Mouse (Mus musculus) forebrain, embryonic 16.5 days (tissue): ENCODE data around the gene Coa4. TPM values are rescaled to one million over a fixed set of nuclear protein-coding genes. Genes with fewer than 3 reads are reported as not detected.
A peak's percentile ranks its signal among the peaks of the same experiment; 100 is the strongest.

Source experiments
- ATAC-seq: fragments of 200-750 bp; cut with Nextera tagmentation; 2 replicates; pipeline ENCODE4 v1.8.0; 2017; ENCODE audit warnings: mild to moderate bottlenecking, moderate library complexity
- H3K27ac ChIP-seq: fragments of 300-500 bp; sonication (generic); 2 replicates; pipeline ENCODE4 v1.5.1; 2014; ENCODE audit warnings: low read length, control low read depth
- H3K27me3 ChIP-seq: fragments of 300-500 bp; sonication (generic); replicated peaks from 2 replicates; pipeline ENCODE4 v1.6.1; 2014; ENCODE audit warnings: low read length; ENCODE audit not compliant: control insufficient read depth, insufficient read depth
- H3K36me3 ChIP-seq: fragments of 300-500 bp; sonication (generic); 2 replicates; pipeline ENCODE4 v1.6.1; 2014; ENCODE audit not compliant: control insufficient read depth, insufficient read depth
- H3K4me1 ChIP-seq: fragments of 300-500 bp; sonication (generic); replicated peaks from 2 replicates; pipeline ENCODE4 v1.6.1; 2014; ENCODE audit warnings: low read length; ENCODE audit not compliant: control insufficient read depth, insufficient read depth
- H3K4me2 ChIP-seq: fragments of 300-500 bp; sonication (generic); 2 replicates; pipeline ENCODE4 v1.6.1; 2014; ENCODE audit warnings: mild to moderate bottlenecking, low read length, control low read depth
- H3K4me3 ChIP-seq: fragments of 300-500 bp; sonication (generic); replicated peaks from 2 replicates; pipeline ENCODE4 v1.5.1; 2014; ENCODE audit warnings: mild to moderate bottlenecking, low read length, control low read depth
- H3K9ac ChIP-seq: fragments of 300-500 bp; sonication (generic); replicated peaks from 2 replicates; pipeline ENCODE4 v1.6.1; 2014; ENCODE audit warnings: low read depth, low read length, control low read depth
- H3K9me3 ChIP-seq: fragments of 300-500 bp; sonication (generic); 2 replicates; pipeline ENCODE4 v1.6.1; 2016; ENCODE audit warnings: low read length; ENCODE audit not compliant: control insufficient read depth
- WGBS: fragments of 180-500 bp; shearing (Covaris S2); extraction: QIAGEN DNeasy Blood & Tissue Kit; methylation state at CpG from one replicate; pipeline ENCODE4 v1.1.7; 2014; 5-methylcytosine and 5-hydroxymethylcytosine counted together
- polyA plus RNA-seq: library from polyadenylated mRNA; unstranded; fragments of >200 nt; fragmentation: Nextera tagmentation; extraction: Ambion mirVana; gene quantifications from 2 replicates; pipeline ENCODE4 v1.2.1, GENCODE M21; 2015

Gene Coa4
- polyA plus RNA-seq, 1 experiment from 2014 or later = 12.3 TPM

DNA sequence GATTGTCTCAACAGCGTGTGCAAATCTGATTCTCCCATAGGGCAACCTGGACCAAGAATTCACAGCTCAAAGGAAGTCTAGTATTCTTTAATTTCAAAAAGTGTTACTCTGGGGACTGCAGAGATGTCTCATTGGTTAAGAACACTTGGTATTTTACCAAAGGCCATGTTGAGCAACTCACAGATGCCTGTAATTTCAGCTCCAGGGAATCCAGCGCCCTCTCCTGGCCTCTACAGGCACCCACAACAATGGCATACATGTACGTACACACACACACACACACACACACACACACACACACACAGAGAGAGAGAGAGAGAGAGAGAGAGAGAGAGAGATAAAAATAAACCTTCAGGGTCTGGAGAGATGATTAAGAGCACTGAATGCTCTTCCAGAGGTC, 14.6 kb upstream of the Coa4 start:
- Histone ChIP-seq H3K27ac (no peak overlapping the region), H3K4me2 (no peak overlapping the region), H3K4me1 (no peaks in the 10 kb centered on the region), H3K27me3 (no peaks in the 10 kb centered on the region), H3K9me3 (no peaks in the 10 kb centered on the region), H3K9ac (no peak overlapping the region), H3K36me3 (no peaks in the 10 kb centered on the region), H3K4me3 (no peak overlapping the region)
- WGBS = 77% methylated on average over 3 of the region's 3 CpGs
- no peak for ATAC-seq

GRCm38 (mm10) chr7:100524669-100525068, 12.2 kb upstream of the Coa4 start:
- Histone ChIP-seq H3K27me3 (no peaks in the 10 kb centered on the region), H3K9me3 (no peaks in the 10 kb centered on the region), H3K27ac (no peak overlapping the region), H3K9ac (no peak overlapping the region), H3K4me1 (no peaks in the 10 kb centered on the region), H3K4me2 (no peak overlapping the region), H3K36me3 (no peaks in the 10 kb centered on the region), H3K4me3 (no peak overlapping the region)
- WGBS = 81% methylated on average over 8 of the region's 8 CpGs
- ATAC-seq = no peak

- Histone ChIP-seq H3K9me3 (no peaks in the 10 kb centered on the region), H3K27ac (no peak overlapping the region), H3K4me2 (no peak overlapping the region), H3K4me3 (no peak overlapping the region), H3K9ac (no peak overlapping the region), H3K36me3 (no peaks in the 10 kb centered on the region), H3K27me3 (no peaks in the 10 kb centered on the region), H3K4me1 (no peaks in the 10 kb centered on the region)
- WGBS = 93% methylated on average over 5 of the region's 5 CpGs
- no peak for ATAC-seq
Observed at GRCm38 (mm10) chr7:100530766-100531165, 6.1 kb upstream of the Coa4 start.

DNA sequence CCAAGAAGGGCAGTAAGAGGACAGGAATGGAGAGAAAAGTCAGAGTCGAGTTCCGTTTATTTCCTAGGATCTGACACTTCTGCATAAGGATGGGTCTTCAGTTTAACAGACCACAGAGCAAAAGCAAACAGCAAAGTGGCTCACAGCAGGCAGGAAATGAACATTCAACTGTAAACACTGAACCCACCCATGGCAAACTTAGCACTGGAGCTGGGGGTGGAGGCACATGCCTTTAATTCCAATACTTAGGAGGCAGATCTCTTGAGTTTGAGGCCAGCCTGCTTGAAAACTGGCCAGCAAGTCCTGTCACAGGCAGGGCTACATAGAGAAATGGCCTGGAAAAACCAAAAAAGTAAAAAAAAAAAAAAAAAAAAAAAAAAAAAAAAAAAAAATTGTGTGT, 3.4 kb upstream of the Coa4 start:
- peaks cover 10% of the 10 kb centered on the region for H3K4me1 ChIP-seq
- ATAC-seq = no peak
- H3K4me2 ChIP-seq = no peak overlapping the region
- no peak overlapping the region for H3K9ac ChIP-seq
- 76% methylated on average over 2 of the region's 2 CpGs for WGBS
- no peaks in the 10 kb centered on the region for H3K9me3 ChIP-seq
- no peaks in the 10 kb centered on the region for H3K27me3 ChIP-seq
- no peak overlapping the region for H3K27ac ChIP-seq
- no peaks in the 10 kb centered on the region for H3K36me3 ChIP-seq
- no peak overlapping the region for H3K4me3 ChIP-seq

DNA sequence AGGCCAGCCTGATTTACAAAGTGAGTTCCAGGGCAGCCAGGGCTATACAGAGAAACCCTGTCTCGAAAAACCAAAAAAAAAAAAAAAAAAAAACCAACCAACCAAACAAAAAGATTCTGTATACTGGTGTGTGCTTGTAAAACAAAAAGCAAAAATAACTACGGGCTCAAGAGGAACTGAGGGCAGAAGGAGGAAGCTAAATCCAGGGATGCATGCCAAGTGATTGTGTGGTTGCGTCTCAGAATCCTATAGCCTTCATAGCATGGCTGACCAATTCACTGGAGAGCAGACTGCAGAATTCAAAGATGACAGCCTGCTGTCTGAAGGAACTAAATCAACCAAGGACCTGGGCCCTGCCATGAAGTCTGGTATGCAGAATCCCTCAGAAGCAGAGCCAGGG, 2.7 kb upstream of the Coa4 start:
- Histone ChIP-seq H3K4me2 (no peak overlapping the region), H3K27ac (no peak overlapping the region), H3K4me3 (no peak overlapping the region), H3K4me1 (peaks cover 10% of the 10 kb centered on the region), H3K27me3 (no peaks in the 10 kb centered on the region), H3K9ac (no peak overlapping the region), H3K9me3 (no peaks in the 10 kb centered on the region), H3K36me3 (peaks cover 3% of the 10 kb centered on the region; the same call in 1 of the 2 replicates)
- WGBS = 87% methylated on average over 3 of the region's 3 CpGs
- no peak for ATAC-seq

DNA sequence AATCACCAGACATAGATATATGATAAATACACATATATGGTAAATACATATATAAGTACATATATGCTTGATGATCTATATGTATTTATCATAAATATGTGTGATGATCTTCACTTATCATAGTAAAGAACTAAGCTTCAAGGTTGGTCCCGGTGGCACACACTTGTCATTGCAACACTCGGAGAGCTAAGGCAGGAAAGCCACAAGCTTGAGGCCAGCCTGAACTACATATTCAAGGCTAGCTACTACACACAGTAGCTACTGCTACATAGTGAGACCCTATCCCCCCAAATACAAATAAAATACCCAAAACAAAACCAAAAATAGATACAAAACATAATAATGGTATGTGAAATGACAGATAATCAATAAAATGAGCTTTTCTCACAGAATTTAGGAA, 1.0 kb upstream of the Coa4 start:
- Histone ChIP-seq H3K36me3 (peaks cover 12% of the 10 kb centered on the region), H3K9me3 (no peaks in the 10 kb centered on the region), H3K9ac (no peak overlapping the region), H3K4me2 (no peak overlapping the region), H3K27me3 (no peaks in the 10 kb centered on the region), H3K4me1 (peaks cover 10% of the 10 kb centered on the region), H3K4me3 (no peak overlapping the region), H3K27ac (no peak overlapping the region)
- no peak for ATAC-seq
- 76% methylated on average over 2 of the region's 2 CpGs for WGBS

- Histone ChIP-seq H3K36me3 (peaks cover 12% of the 10 kb centered on the region), H3K4me3 (peak overlapping the region; percentile 61), H3K27ac (no peak overlapping the region; the same call in 1 of the 2 replicates), H3K4me1 (peaks cover 10% of the 10 kb centered on the region), H3K27me3 (no peaks in the 10 kb centered on the region), H3K4me2 (peak overlapping the region; percentile 72), H3K9me3 (no peaks in the 10 kb centered on the region), H3K9ac (peak overlapping the region; percentile 69)
- 32% methylated on average over 7 of the region's 7 CpGs for WGBS
- ATAC-seq = no peak
Observed at GRCm38 (mm10) chr7:100537519-100537902, 640 bp downstream of the Coa4 start.

DNA sequence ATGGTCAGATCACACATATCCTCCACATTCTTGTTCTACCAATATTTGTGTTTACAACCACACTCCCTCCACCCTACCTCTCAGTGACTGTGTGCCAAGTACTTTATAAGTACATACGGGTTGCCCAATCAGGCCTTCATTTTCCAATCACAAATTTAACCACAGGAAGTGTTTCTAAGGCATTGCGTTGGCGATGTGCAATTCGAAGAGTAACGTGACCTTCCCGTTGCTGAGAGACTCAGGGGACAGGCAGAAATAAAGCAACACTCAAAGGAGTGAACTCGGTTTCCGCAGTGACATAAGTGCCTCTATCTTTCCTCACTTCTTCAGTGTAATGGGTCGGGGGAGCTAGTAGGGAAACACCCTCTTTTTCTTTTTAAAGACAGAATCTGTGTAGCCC, 2.6 kb downstream of the Coa4 start:
- Histone ChIP-seq H3K36me3 (peaks cover 12% of the 10 kb centered on the region), H3K27ac (no peak overlapping the region), H3K27me3 (no peaks in the 10 kb centered on the region), H3K4me2 (no peak overlapping the region), H3K4me1 (peaks cover 10% of the 10 kb centered on the region), H3K9me3 (no peaks in the 10 kb centered on the region), H3K9ac (no peak overlapping the region), H3K4me3 (no peak overlapping the region)
- WGBS = 97% methylated on average over 9 of the region's 9 CpGs
- ATAC-seq = no peak

- Histone ChIP-seq H3K4me2 (no peak overlapping the region), H3K9me3 (no peaks in the 10 kb centered on the region), H3K36me3 (peaks cover 7% of the 10 kb centered on the region), H3K9ac (no peak overlapping the region), H3K27ac (no peak overlapping the region), H3K27me3 (no peaks in the 10 kb centered on the region), H3K4me1 (no peaks in the 10 kb centered on the region), H3K4me3 (no peak overlapping the region)
- WGBS = 73% methylated on average over 1 of the region's 1 CpGs
- no peak for ATAC-seq
Observed at GRCm38 (mm10) chr7:100544437-100544836, 7.6 kb downstream of the Coa4 start.

- Histone ChIP-seq H3K4me3 (no peak overlapping the region), H3K9me3 (no peaks in the 10 kb centered on the region), H3K4me1 (no peaks in the 10 kb centered on the region), H3K9ac (no peak overlapping the region), H3K27me3 (no peaks in the 10 kb centered on the region), H3K4me2 (no peak overlapping the region), H3K27ac (no peak overlapping the region), H3K36me3 (no peaks in the 10 kb centered on the region)
- no peak for ATAC-seq
- WGBS = 81% methylated on average over 4 of the region's 4 CpGs
Observed at GRCm38 (mm10) chr7:100547631-100548030, 10.8 kb downstream of the Coa4 start.
